Mouse (Mus musculus) stomach, embryonic 15.5 days (tissue): ENCODE measurements at regions not wholly inside any gene's neighbourhood (a gene's known extent, or its start where the extent isn't known, plus 50 kb on each side); places are given as distances from the start of the nearest gene placed in this dataset.

ENCODE experiments used
- ATAC-seq: fragments of 200-750 bp; cut with Nextera tagmentation; 2 replicates; pipeline ENCODE4 v1.8.0; 2017; ENCODE audit warnings: low read depth, moderate number of reproducible peaks, moderate TSS enrichment; ENCODE audit not compliant: insufficient read depth, low FRiP score
- H3K27ac ChIP-seq: fragments of 300-500 bp; sonication (generic); 2 replicates; pipeline ENCODE4 v1.5.1; 2015; ENCODE audit warnings: mild to moderate bottlenecking, inconsistent platforms
- H3K27me3 ChIP-seq: fragments of 300-500 bp; sonication (generic); replicated peaks from 2 replicates; pipeline ENCODE4 v1.6.1; 2015; ENCODE audit warnings: inconsistent platforms
- H3K36me3 ChIP-seq: fragments of 300-500 bp; sonication (generic); 2 replicates; pipeline ENCODE4 v1.6.1; 2015; ENCODE audit warnings: inconsistent platforms
- H3K4me1 ChIP-seq: fragments of 300-500 bp; sonication (generic); 2 replicates; pipeline ENCODE4 v1.6.1; 2015; ENCODE audit warnings: inconsistent platforms
- H3K4me2 ChIP-seq: fragments of 300-500 bp; sonication (generic); 2 replicates; pipeline ENCODE4 v1.6.1; 2015; ENCODE audit warnings: mild to moderate bottlenecking, inconsistent platforms
- H3K4me3 ChIP-seq: fragments of 300-500 bp; sonication (generic); replicated peaks from 2 replicates; pipeline ENCODE4 v1.5.1; 2015; ENCODE audit warnings: inconsistent platforms
- H3K9ac ChIP-seq: fragments of 300-500 bp; sonication (generic); 2 replicates; pipeline ENCODE4 v1.6.1; 2015; ENCODE audit warnings: inconsistent platforms
- H3K9me3 ChIP-seq: fragments of 300-500 bp; sonication (generic); 2 replicates; pipeline ENCODE4 v1.6.1; 2016; ENCODE audit warnings: inconsistent platforms
- WGBS: fragments of 180-500 bp; shearing (Covaris S2); methylation state at CpG from one replicate; pipeline ENCODE4 v1.1.7; 2015; 5-methylcytosine and 5-hydroxymethylcytosine counted together
- microRNA counts: library from miRNA; unstranded; fragments of <30 nt; microRNA quantifications from one replicate; lab custom pipeline; 2016
- microRNA-seq: library from miRNA; unstranded; fragments of <30 nt; microRNA quantifications from one replicate; pipeline ENCODE4, GENCODE M21; 2016

DNA sequence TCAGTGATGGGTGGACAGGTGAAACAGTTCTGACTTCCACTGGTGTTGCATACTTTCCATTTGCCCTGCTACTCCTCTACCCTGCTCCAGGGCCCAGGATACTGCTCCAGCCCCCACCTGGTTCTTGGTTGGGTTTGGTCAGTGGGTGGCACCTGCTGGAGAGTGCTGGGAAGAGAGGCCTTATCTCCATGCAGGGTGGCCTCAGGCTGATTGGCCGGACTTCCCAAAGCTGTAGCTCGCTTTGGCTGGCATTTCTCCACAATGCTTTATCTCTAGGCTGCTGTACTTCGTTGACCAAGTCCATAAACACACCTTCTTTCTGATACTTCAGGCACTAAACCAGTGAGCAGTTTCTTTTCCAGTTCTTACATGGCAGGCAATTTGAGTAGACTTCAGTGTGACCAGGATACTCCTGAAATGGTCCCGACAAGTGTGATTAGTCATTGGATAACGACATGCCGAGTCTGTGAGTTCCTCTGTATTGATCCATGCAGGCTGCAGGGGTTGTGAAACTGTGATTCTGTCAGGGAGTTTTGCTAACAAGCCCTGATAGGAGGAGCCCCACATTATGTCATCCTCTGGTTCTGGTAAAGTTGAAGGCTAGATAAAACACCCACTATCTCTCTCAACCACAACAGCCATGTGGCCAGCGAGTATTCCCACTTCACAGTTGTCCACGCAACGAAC, 50.1 kb upstream of the Nr5a2 start:
- no peaks in the 10 kb centered on the region for H3K9me3 ChIP-seq
- H3K4me2 ChIP-seq: no peak overlapping the region
- ATAC-seq: peak; percentile 50

More for the DNA sequence above, 50.1 kb upstream of the Nr5a2 start:
- Histone ChIP-seq H3K27me3 (no peaks in the 10 kb centered on the region), H3K27ac (no peak overlapping the region), H3K9ac (no peak overlapping the region), H3K36me3 (no peaks in the 10 kb centered on the region), H3K4me3 (no peak overlapping the region), H3K4me1 (no peaks in the 10 kb centered on the region)
- WGBS: 40% methylated on average over 9 of the region's 9 CpGs

MicroRNAs in the stretch of these regions (microRNA counts, 519-probe panel; counts per million panel counts)
- microRNA mmu-miR-181a (lab: Ali Mortazavi, UCI): 3,784 counts per million, percentile 94 among the panel's probes with 10 or more counts
- 2,184 counts per million, percentile 32 among the panel's probes with 10 or more counts for microRNA mmu-miR-181b+mmu-miR-181d (lab: Ali Mortazavi, UCI)

Small RNA genes lying in the stretch of these regions (microRNA-seq; reads per million reads assigned to microRNA genes)
- gene Mir181a-1: 1,249 reads per million, percentile 76 among the genes with 10 or more reads in this experiment
- gene Mir181b-1: 18.9 reads per million, percentile 32 among the genes with 10 or more reads in this experiment
